Mouse (Mus musculus) urinary bladder, postnatal 25 days (tissue): ENCODE results near the gene Phlda2.

ENCODE experiments used
- DNase-seq: peaks from one replicate; pipeline ENCODE4 v3.0.0; 2022; ENCODE audit warnings: low spot score

Phlda2 gene

DNA sequence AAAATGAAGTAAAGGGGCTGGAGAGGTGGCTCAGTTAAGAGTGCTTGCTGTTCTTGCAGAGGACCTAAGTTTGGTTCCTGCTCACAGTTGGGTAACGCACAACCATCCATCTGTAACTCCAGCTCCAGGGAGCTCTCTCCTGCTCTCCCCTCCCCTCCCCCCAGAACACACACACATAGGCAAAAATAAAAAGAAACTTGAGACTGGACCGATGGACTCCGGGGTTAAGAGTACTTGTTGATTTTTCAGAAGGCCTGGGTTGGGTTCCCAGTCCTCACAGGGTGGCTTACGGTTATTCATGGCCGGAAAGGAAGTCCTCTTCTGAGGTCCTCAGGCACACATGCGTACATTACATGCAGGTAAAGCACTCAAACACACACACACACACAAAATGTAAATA lies 976 bp upstream of the Phlda2 start:
- no peak for DNase-seq

DNA sequence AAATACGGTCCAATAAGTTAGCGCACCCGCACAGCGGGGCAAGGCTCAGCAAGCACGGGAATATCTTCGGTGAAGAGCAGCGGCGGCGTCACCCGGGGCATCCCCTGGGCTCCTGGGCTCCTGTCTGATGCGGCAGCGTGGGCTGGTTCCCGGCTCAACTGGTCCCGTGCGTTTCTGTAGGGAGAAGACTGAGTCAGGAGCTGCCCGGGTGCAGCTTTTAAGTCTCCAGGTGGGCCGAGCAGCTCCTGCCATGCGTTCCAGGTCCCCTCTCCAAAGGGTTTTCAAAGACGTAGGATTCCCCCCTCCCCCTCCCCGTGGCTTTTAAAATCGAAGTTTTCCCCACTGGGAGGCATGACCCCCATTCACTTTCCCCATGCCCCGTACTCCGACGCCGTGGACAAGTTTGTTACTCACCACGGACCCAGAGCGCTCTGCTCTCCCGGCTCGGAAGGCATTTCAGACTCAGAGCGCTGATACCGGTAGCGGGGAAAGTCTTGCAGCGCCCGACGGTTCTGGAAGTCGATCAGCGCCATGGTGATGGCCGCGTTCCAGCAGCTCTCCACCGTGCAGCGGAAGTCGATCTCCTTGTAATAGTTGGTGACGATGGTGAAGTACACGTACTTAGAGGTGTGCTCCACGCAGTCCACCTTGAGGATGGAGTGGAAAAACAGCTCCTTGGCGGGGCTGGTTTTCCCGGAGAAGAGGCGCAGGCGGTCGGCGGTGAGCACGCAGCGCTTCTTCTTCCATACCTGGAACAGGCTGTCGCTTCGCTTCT lies 1.1 kb downstream of the Phlda2 start:
- DNase-seq = peak; percentile 49

DNA sequence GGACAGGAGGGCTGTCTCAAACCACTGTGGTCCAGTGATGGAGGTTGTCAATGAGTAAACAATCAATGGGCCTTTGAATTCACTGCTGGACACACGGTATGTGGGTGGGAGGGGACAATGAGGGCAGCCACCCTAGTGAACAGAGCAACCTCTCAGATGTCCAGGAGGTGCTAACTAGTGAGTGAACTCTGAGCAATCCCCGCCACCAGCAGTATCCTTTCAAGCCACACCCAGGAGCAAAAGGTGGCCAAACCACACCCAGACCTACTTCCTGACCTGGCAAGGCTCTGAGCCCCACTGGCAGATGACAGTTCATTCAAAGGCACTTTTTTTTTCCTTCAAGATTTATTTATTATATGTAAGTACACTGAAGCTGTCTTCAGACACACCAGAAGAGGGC lies 2.0 kb downstream of the Phlda2 start:
- DNase-seq = no peak

DNA sequence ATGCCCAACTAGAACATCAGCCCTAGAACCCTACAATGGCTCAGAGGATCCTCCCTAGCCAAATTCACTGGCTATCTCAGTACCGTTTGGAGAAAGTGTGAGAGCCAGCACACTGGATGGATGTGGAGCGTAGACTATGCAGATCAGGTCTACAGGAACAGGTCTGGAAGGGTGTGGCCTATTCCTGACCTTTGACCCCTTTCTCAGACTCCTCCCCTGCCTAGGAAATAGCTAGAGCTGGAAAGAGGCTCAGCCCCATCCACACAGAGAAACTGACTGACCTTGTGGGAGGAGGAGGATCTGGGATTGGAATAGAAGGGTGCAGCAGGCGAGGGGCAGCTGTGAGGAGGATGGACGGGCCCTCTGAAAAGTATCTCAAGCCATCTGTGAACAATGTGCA lies 4.4 kb downstream of the Phlda2 start:
- DNase-seq = no peak

DNA sequence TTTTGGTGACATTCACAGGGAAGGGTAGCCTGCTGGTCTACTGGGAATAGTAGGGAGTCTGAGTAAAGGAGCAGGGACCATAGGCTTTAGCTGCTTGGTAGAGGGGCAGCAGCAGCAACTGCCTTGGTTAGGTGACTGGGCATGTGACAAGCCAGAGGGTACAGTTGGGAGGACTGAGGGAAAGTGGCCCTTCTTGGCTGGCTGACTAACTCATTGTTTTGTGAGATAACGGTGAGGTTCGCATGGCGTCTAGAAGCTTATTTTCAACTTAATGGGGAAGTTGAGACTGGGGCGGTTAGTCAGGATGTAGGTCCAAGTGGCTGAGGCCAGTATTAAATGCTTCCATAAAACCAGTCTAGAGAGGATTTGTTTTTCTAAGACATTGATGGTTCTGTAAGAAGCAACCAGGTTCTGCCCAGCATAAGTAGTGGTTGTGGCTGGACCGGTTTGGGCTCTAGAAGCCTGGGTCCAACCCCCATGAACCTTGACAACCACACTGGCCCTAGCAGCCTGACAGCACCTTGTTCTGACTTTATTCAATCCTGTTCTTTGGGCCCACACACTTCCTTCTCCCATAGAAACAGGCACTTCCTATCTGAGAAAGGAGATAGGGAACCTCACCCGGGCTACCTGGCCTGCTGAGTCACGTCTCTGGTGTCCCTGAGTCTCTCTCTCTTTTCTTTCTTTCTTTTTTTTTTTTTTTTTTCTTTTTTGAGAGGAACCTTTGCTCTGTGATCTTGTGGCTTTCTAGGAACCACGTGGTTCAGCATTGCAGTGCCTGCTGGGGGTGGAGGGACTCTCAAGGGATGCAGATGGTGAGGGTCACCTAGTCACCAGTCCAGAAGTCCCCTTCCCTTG lies 7.6 kb downstream of the Phlda2 start:
- no peak for DNase-seq

DNA sequence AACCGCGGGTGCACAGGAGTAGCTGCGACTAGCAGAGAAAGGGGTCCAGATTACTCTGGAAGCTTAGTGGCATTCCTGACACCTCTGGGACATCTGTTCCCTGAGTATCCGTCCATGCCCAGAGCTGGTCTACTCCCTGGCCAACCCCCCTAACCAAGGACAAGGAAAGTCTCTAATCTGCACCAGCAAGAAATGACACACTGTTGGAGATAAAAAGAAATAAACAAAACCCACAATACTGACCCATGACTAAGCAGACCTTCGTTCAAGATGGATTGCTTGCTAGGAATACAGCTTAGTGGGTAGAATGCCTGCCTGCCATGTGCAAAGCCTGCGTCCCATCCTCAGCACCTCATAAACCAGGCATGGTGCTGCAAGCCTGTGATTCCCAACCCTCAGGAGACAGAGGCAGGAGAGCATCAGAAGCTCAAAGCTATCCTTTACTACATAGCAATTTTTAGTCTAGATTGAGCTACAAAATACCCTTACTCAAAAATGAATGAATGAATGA lies 9.3 kb downstream of the Phlda2 start:
- DNase-seq = no peak

DNA sequence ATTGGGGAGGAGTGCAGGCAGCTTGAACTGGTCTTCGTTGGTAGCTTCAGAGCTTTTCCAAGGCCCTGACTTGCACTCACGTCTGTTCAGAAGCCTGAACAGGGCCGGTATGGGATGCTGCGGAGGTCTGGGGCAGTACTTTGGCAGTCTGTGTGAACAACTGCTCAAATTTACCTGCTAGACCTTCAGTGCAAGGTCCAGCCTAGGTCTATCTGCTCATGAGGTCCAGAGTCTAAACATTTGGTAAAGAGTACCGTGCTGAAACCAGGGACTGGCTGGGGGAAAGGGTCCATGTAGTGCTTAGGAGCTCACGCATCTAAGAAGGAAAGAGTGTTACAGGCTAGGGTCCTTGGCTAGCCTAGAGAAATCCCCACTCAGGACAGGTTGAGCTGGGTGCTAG lies 13.2 kb downstream of the Phlda2 start:
- DNase-seq = no peak

DNA sequence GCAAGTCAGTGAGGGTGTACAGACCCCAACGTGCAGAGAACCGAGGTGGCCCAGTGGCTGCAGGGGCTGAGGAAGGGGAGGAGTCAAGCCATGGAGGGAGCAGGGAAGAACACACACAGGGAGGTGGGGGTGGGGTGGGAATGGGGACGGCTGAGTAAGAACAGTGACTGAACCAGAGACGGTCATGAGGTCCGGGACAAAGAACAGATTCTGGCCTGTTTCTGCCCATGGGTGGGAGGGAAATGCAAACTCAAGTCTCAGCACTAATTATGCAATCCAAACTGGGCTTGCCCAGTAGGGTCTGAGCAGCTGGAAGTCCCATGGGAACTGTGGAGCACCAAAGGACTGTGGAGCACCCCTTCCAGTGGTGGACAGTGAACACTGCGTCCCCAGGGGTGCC lies 20.4 kb downstream of the Phlda2 start:
- DNase-seq = no peak

DNA sequence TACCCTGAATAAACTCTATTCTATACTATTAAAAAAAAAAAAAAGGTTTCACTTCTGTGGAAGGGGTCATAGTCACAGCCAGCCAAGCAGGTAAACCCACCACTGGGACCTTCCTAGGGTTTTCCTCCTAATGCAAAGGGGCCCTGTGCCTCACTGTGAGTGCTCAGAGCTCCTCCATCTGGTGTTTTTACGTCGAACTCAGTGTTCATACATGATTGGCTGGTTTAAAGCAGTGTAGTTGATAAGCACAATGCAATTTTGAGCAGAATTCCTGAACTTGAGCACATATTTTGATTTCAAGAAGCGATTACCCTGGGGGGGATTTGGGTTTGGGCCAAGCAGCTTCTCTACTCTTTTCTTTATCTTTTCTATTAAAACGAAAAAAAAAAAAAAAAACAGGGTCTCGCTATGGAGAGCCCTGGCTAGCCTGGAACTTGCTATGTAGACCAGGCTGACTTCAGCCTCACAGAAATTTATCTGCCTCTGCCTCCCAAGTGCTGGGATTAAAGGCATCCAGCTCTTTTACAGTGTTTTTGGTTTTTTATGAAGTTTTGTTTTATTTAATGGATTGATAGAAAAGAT lies 21.1 kb downstream of the Phlda2 start:
- DNase-seq = no peak

DNA sequence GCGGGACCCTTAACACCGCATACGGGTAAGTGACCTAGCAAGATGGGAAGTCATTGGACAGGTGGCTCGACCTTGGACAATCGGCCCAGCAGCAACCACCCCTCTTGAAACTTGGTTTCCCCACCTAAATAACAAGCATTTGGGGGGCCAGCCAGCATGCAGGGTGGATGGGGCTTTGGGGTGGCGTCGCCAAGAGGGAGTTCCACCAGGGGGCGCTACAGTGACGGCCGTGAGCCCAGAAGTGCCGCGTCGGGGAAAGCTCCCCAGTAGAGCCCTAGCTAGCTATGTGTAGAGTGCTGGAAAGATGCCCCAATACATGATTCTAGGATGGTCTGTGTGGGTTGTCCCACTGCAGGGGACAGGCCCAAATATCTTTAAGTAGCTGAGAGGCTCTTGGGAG lies 22.5 kb downstream of the Phlda2 start:
- peak; percentile 77 for DNase-seq

DNA sequence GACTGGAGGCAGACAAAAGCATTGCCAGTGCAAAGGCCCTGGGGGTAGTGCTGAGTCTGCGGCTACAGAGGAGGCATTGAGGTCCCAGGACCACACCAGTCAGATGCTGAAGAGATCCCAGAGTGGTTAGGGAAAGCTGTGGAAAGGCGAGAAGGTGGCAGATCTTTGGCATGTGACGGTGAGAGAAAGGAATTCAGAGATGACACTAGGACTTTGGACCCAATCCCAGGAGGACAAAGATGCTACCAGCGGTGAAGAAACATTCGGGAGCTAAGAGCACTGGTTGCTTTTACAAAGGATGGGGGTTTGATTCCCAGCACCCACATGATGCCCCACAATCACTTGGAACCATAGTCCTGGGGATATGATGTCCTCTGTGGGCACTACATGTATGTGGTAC lies 25.1 kb downstream of the Phlda2 start:
- no peak for DNase-seq

DNA sequence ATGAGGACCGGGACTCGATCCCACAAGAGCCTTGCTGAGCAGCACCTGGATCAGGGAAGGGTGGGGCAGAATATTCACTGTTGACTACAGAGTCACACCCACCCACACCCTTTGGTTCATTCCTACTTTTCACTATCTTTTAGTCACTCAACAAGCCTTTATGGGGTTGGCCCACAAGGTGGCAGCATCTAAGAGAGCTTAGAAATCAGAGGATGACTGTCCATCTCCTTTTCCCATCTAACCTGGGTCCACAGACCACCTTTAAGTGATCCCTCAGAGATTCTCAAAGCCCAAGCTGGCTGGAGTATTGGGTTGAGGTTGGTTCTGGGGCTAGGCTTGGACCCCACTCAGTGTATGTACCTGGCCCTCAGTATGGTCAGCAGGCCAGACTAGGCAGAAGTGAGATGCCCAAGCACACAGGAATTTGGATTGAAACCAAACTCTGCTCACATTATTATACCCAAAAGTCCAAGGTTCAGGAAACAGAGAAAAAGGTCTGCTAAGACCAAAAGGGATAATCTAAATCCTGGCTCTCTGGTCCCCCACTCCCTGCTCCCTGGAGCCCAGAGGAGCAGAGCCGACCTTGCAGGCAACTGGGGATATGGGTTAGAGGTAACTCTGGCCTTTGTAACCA lies 26.1 kb downstream of the Phlda2 start:
- DNase-seq = no peak

DNA sequence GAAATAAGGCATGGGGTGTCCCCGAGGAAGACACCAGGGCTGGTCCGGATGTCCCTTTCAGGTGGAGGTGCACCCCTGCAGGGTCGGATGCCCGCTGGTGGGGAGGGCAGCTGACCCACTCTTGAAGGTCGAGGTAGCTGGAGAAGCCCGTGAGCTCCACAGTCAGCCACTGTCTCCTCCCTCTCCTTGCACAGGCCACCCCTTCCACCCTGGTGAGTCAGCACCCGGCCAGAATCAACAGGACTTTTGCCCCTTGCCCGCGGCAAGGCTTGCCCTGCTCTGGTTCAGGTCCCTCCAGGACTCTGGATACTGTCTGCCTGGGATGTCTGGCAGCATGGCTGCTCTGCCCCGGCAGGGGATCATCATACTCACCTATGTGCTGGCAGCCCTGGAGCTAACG lies 27.1 kb downstream of the Phlda2 start:
- no peak for DNase-seq

DNA sequence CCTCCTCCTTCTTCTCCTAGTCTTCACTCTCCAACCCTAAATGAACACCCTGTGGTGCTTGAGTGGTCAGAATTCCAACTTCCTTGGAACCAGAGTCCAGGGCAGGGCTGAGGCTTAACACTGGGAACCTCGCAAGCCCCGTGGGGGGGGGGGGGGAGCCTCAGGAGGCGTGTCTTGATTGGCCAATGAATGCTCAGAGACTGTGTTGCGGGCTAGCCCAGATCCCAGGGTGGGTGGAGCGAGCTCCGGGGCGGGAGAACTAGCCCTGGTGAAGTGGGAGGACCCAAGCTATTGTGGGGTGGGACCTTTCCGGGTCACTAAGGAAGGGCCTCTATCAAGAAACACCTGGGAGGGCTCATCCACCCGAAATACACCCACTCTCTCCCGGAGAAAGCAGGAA lies 28.1 kb downstream of the Phlda2 start:
- DNase-seq = no peak

DNA sequence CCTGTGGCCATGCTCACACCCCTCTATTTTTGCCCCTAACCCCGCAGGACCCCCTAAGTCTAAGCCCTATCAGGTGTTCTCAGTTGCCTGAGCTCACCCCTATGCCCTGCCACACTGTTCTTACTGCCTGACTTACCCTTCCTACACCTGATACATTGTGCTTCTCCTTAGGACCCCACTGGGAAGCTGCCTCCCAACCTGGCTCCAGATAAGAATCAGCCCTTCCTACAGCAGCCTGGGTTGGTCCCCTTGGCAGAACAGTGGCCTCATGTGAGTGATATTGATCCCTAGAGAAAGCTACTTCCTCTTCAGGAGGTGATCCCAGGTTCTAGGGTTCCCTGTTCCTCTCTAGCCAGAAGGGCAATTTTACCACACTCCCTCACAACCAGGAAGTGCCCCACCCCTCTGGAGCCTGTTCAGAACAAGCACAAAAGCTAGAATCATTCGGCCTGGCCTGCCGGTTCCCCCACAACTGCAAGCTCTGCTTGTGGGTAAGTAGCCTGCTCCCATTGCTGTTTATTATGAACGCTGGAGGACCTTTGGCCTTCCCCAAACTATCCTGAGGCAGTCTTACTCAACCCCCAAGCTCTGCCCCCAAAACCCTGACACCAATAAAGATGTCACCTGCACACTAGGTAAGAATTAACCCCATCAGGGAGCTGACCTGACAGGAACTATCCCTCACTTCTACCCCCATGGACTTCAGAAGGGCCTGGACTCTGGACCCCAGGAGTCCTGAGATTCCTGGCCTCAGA lies 29.4 kb downstream of the Phlda2 start, which contains the start of gene Slc22a18:
Slc22a18 (plus strand) TSS at position 390 of the 755 bp plus-strand sequence.
- DNase-seq = peak; percentile 45

DNA sequence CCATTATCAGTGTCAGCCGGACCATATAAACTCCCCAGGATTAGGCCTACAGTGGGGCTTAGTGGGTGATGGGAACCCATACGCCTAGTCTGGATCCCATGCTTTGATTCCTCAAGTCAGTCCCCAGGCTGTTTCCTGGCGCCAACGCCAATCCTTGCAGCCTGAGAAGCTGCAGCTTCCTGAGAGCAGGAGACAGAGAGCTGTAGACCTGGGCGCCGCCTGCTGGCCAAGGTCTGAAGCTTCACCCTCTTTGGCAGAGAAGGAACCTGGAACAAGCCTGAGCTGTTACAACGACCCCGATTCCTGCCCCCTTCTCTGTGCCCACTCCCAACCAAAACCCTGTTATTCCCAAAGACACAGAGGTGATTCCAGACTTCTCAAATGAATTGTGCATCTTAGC lies 33.0 kb downstream of the Phlda2 start:
- DNase-seq = peak; percentile 82

DNA sequence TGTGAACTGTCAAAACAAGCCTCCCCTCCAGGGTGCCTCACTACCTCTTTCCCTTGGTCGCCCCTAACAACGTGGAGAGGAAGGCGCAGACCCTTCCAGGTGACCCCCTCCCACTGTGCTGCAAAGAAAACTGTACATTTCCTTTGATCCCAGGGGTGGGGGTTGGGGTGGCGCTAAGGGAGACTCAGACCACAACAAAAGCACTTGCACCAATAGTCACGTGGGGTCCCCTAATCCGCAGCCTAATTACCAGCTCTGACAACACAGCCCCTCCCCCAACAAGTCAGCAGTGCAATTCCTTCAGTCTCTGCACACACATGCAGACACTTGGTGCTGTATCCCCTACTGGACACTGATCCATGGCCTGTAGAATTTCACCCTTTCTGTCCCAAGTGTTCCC lies 35.2 kb downstream of the Phlda2 start:
- DNase-seq = no peak

DNA sequence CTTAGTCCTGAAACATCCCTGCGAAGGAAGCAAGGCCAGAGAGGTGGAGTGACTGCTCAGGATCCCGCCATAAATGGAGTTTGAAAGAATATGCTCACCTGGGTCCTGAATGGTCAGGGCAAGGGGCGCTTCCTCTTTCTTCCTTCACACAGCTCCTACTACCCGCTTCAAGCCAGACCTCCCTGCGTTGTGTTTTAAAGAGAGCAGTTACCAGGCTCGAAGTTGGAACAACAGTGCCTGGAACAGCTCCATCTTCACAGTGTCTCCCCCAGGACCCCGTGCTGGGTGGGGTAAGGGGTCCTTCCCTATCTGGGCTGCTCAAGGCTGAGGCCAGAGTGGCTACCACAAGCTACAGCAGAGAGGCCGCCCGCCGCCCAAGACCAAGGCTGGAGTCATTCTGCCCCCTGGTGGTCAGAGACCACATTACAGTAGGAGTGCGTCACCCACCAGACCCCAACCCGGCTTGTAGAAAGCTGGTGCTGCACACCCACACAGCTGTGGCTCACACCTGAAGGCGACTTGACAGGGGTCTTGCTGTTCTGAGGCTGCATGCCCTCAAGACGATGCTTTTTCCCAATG lies 36.8 kb downstream of the Phlda2 start:
- peak; percentile 84 for DNase-seq

DNA sequence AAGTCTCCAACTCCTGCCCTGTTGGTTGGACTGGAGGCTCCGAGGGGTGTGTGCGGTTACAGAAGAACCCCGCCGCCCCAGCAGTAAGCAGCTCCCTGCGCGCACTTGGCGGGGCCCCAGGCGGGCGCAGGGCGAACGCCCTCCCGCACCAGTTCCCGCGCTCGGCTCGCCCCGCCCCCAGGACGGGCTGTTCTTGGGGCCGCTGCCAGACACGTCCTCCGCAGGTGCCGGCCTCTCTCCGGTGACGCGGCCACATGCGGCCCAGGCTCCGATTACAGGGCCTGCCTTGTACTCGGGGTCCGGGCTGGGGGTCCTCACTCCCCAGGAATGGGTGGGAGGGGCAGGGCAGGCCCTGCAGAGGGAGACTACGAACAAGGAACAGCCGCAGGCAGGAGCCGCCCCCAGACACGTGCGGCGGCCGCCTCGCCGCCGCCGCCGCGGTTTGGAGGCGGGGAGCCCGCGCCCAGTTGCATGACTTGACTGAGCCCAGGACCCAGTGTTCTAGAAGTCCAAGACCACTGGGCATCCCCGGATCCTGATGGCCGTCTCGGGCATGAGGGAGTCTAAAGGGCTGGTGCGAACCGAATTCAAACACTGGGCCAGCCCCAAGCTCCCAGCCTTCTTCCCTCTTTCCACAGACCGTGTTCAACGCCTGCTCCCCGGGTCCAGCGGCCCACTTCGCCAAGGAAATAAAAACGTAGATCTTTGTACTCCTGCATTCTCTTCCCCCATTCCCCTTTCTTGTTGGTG lies 38.0 kb downstream of the Phlda2 start:
- DNase-seq = peak; percentile 53

DNA sequence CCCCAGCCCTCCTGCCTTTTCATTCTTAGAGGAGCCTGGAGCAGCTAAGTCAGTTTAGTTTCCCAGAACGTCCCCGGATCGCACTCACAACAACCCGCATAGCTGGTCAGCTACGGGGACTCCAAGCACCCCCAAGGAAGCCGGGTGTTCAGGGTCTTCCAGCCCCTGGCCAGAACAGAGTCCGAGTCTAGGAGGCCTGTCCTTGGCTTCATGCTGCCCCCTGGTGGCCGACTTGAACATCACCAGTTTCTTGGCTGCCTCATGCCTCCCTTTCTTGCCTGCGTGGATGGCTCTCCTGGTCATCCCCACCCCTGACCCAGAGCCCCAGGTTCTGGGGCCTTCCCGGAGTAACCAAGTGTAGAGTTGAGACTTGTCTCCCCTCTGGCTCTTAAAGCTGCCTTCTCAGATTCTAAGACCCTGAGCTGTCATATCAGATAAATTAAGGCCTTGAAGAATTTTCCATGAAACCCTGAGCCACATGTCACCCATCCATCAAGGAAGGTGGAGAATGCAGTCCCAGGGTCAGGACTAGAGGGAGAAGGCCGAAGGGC lies 39.0 kb downstream of the Phlda2 start:
- peak; percentile 90 for DNase-seq
